Mouse (Mus musculus) stomach, postnatal 0 days (tissue): ENCODE results near the gene Pde4b.

Source experiments
- CTCF ChIP-seq: IDR thresholded peaks from 2 replicates; pipeline ENCODE4 v1.5.1; 2016; ENCODE audit warnings: antibody characterized with exemption, low read depth, mild to moderate bottlenecking, moderate library complexity
- EP300 ChIP-seq: optimal IDR thresholded peaks from 2 replicates; pipeline ENCODE3; 2016; ENCODE audit warnings: antibody characterized with exemption

DNA sequence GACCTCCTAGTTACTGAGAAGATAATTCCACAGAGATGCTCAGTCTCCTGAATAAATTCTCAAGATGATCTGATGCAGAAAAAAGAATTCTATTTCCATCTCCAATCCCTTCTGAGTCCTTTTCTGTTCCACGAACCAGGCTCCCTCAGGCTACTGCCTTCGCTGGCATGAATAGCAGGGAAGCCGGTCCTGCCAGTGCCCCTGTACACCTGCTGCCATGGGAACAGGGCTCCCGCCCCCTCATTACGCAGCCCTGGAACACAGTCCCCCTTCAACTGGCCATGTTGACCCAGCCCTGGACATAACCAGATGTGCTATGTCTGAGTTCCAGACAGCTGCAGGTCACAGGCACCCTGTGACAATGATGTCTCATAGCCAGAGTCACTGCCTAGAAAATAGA lies 535.6 kb downstream of the Pde4b start:
- no peak for TF ChIP-seq CTCF
- no peak for TF ChIP-seq EP300
